Mouse (Mus musculus) erythroid progenitor cell, adult 5-6 weeks (primary cell): ENCODE data around the gene Klhl1. TPM values are rescaled to one million over a fixed set of nuclear protein-coding genes. Genes with fewer than 3 reads are reported as not detected.
"Not testable (repeated sequence)": the region's sequence is repeated elsewhere in the genome, so short reads cannot be mapped to it uniquely, and the experiment has no call there.

Experiments
- ATAC-seq: replicated peaks from 2 replicates; pipeline ENCODE4 v1.8.0; 2016; ENCODE audit warnings: moderate number of reproducible peaks, mild to moderate bottlenecking, moderate TSS enrichment, inconsistent platforms; ENCODE audit not compliant: poor library complexity, low FRiP score, severe bottlenecking
- total RNA-seq, 2 experiments: library from RNA; stranded (forward) in 1 of 2; stranded (reverse) in 1 of 2; fragments of 150-400 nt in 1 of 2; fragments of 186-747, 209-891 nt in 1 of 2; gene quantifications; 2 replicates each; pipeline versions ENCODE4 v1.2.3 to v1.2.4; 2015 to 2017; ENCODE audit warnings: low replicate concordance in 2 of 2

Gene Klhl1
- total RNA-seq (2015; ENCODE audit: low replicate concordance): not detected in 2 replicates
- not detected in 2 replicates for total RNA-seq (2017; ENCODE audit: low replicate concordance)

DNA sequence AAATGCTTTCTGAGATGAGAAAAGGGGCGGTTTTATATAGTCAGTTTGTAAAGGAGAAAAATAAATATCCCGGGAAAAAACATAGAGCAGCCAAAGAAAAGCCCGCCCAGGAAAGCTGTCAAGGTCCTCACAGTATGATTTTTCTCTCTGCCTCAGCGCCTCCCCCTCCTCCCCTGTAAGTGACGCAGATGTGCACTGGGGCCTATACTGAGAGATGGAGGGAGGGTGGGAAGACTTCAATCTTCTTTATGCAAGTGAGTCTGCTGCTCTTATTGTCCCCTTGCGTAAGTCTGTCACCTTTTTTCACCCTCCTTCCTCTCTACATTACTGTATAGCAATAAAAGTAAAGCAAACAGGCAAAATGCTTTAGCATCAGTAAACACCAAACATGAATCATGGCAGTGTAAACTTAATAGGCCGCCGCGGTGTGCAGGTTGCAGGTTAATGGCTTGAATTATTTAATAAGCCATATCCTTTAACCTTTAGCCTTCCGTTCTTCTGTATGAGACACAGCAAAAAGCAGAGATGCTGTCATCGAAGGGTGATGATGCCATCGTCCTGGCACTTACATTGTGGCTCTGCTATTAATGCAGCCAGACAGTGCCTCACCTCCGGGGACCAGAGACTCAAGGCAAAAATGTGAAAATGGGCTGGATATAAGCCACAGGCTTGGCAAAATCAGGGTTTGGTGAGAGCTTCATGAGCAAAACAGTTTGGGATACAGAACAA is at the start of gene Klhl1:
Gene Klhl1 (minus strand): TSS at position 149 of the 729 bp plus-strand sequence.
- ATAC-seq: no peak

DNA sequence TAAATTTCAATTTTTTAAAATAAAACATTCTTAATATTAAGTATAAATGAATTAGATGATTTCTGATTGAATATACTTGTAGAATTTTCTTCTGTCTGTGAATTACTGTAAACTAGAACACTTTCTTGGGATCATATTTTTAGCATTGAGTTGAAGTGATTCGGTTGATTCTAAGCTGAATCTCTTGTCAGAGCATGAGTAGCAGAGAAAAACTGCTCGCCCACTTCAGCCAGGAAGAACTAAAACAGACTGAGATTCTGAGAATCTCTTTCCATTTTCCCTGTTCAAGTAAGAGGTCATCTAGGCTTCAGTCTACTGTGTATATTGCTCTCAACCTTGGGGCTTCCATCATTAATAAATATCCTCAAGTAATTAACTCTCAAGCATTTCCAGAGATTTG is 34.8 kb upstream of the Klhl1 start:
- ATAC-seq: no peak

DNA sequence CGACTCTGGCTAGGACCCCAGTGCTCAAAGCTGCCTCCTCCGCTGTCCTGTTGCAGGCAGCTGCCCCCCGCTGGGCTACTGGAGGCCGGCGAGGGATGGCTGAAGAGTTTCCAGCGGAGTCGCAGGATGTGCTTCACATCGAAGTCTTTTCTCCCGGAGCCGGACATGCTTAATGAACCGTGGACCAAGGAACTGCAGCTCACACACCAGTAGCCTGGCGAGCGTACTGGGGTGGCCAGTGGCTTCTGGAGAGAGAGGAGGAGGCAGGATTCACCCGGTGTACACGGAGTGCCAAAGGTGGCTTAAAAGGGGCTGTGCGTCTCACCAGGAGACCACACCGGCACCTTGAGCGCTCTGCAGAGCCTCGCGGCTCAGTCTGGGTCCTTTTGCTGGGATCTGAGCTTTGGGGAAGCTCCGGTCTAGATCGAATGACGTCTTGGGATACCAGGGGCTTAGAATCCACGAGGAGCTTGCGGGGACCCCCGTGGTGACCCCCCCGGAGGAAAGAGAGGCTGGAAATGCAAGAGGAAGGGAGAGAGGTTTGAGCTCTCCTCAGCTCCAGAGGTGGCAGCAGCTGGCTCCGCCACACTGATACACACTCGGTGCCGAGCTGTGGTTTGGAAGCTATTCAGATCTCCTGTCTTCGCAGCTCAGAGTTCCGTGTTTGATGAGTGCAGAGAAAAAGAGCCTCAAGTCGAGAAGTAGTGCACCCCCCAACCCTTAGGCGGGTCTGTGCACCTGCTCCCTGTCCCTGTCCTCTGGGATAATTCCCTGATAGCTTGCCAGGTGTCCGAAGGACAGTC is 550 bp downstream of the Klhl1 start:
- ATAC-seq: no peak

DNA sequence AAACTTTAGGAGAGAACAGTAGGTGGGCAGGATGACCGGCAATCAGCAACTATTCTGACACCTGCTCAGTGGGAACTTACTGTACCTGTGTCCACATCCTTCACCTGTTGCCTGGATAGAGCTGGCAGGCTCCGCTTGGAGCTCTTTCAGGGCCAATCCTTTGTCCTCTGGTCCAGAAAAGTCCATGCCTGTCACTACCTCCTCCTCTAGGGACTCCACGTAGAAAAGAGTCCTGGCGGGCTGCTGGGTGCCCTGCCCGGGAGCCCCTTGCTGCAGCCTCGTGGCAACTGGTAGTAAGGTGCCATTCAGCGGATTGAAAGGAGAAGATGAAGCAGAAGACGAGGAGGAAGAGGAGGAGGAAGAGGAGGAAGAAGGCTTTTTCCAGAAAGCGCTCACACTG is 1.2 kb downstream of the Klhl1 start:
- no peak for ATAC-seq

DNA sequence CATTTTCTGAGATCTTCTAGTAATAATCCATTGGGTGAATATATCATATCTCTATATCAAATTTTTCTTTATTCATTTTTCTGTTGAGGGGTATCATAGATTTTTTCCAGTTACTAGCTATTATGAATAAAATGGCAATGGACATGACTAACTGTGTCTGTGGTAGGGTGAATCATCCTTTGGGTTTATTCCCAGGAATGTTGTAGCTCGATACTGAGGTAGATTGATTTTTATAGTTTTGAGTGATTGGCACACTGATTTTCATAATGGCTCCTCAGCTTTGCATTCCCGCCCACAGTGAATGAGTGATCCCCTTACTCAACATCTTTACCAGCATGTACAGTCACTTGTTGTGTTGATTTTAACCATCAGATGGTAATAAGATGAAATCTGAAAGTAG is 19.0 kb downstream of the Klhl1 start:
- no peak for ATAC-seq

DNA sequence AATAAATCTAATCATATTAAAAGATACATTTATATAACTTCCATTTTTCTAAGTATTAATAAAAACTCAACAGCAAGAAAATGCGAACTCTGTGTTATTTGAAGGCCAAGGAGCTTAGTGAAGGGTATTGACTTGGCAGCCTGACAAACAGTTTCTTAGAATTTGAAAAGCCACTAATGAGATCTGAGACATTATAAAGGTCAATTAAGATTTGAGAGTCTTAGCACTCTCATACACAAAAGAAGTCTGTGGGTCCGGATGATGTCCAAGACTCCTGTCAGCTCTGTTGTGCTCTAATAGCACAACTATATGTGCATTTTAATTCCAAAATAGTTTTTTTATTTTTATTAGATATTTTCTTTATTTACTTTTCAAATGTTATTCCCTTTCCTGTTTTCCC is 47.1 kb downstream of the Klhl1 start:
- ATAC-seq: no peak

DNA sequence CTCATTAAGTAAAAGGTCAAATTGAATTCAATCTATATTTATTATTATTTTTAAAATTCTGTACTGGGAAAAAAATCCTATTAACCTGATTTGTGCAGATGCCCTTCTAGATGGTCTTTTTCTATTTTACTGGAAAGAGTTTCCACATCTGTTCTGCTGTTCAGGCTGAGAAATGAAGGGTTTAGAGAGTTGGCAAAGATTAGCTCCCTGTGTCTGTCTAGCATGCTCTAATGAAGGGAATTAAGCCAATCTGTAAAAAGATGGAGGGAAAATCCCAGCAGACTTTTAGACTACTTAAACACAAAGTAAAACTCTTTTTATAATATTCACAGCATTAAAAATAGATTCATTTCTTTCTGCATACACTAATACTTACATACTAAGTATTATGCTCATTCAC is 47.6 kb downstream of the Klhl1 start:
- no peak for ATAC-seq

DNA sequence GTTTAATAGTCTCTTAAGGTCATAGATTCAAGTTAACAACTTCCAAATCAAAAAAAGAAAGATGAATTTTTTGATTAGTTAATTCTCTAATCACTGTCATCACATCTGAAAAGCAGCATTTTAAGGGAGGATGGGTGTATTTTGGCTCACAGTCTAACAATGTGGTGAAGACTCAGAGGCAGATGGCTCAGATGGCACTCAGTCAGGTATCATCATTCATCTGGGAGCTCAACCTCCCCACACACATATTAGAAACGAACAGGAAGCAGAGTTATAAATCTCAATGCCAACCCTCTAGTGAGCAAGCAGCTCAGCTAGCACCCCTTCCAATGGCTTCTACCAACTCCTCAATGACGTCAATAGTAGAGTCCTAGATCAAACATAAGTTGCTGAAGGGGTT is 57.1 kb downstream of the Klhl1 start:
- no peak for ATAC-seq

DNA sequence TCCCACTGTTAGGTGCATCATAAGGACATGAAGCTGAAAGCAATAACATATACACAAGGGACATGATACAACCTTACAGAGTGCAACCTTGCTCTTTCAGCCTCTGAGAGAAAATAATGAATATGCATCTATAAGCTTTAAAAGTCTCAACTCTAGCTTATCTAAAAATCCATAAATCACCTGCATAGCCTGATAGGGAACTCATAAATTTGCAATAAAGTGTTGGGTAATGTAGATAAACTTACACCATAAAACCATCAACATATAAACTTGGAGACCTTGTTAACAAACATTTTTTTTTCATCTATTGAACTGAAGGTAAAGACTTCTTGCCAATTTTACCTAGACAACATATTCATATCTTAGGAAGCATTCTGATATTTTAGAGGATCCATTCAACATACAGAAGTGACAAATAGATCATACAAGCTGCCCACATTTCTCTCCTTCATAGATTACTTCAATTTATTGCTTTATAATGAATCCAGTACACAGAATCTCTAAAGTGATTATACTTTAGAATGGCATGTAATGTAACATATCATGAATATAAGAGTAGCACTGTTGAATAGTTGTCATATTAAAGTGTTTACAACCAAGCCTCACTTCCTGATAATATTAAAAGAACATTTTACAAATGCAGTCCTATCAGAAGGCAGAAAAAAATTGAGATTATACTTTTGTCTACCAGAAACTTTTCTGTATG is 126.7 kb downstream of the Klhl1 start:
- no peak for ATAC-seq

DNA sequence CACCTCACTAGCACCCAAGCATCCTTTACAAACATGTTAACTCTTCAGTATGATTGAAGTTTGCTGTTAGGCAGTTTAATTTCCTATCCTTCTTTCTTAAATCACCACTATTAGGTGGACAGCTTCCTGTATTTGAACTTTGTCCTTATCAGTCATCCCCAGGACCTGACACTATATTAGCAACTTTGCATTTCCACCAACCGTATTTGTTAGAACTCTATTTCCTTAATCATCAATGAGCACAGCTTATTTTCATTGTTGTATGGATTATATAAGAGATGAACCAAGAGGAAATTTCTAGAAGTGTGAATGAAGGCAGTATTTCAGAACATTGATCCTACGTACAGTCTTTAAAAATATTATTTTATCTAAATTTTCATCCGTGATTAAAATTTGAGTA is 156.2 kb downstream of the Klhl1 start:
- no peak for ATAC-seq

DNA sequence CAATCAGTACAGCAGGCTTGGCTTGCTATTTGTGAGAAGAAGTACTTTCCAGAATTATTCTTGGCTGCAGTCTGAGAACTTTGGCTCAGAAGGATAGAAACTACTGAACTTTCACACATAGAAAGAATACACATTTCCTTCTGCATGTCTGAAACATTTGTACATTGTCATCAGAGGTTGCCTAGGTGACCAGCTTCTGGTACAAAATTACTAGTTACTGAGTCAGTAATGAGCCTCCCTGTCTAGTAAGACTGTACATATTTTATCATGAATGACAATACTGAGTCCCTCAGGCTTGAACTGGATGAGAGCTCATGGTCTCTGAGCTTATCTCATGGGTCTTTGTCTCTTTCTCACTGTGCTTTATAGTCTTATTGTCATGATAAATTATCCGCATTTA is 170.7 kb downstream of the Klhl1 start:
- no peak for ATAC-seq

DNA sequence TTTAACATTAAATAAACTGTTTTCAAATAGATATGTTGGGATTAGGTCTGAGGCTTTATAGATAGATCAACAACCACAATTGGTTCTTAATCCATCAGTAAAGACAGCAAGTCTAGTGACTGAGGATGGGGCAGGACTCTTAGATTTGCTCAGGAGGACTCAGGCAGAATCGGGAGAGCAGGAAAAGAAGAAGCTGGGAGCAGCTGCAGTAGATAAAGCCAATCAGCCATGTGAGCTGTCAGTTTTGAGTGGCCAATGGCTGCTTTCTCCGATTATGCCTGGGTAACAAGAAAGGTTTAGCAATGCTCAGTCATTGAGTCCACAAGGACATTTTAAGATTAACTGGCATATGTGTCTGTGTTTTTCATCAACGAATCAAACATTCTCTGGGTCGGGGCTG is 187.8 kb downstream of the Klhl1 start:
- no peak for ATAC-seq

DNA sequence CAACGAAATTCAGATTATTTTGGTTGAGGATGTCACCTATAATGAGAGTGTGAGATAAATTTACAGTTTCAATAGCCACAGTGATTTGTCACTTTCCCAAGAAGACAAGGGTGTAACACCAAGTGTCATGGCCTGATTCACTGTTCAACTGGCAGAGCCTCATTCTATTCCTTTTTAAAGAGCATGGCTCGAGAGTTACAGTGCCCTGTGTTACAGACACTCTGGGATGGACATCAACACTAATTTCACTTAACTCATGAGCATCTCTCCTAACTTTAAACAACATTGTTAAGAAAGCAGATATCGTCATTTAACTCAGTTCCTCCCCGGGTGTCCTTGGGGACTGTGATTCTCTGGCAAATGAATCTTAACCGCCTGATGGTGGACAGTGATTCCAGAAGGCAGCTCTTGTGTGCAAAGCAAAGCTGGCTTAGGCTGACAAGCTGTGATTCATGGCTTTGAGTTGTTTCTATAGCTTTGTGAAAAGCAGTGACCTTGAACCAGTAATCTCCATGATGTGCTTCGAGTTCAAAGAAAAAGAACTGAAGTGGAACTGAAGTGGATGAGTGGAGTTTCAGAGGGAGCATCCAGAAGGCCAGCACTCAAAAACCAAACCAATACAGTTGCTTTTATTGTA is 301.0 kb downstream of the Klhl1 start:
- ATAC-seq: no peak

DNA sequence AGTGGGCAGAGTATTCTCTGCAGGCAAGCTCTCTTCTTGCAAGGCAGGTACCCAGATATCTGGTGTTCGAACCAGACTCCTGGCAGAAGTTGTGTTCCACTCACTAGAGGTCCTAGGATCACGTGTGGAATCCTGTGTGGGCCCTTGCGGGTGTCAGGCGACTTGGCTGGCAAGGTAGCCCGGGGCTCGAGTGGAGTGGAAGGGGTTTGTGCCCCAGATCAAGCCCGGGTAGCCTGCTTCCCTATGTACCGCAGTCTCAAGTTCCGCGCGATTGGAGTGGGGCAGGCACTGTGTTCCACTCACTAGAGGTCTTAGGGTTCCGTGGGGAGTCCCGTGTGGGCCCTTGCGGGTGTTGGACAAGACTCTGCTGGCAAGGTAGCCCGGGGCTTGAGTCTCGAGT is 324.1 kb downstream of the Klhl1 start:
- ATAC-seq: not testable (repeated sequence)

DNA sequence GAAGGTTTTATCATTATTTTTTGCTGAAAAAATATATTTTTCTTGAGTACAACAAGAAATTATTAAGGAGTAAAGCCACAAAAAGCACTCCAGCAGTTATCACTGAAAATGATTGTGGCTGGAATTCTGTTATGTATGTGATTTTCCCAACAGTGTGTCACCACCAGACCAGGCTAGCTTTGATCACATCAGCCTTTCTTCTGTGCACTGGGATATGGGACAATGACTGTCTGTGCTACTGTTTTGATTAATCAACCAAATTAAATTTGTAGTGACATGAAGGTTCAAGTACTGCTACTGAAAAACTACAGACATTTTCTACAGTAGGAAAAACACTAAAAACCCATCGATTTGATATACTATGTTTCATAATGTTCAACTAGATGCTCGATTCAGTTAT is 344.4 kb downstream of the Klhl1 start:
- ATAC-seq: no peak

DNA sequence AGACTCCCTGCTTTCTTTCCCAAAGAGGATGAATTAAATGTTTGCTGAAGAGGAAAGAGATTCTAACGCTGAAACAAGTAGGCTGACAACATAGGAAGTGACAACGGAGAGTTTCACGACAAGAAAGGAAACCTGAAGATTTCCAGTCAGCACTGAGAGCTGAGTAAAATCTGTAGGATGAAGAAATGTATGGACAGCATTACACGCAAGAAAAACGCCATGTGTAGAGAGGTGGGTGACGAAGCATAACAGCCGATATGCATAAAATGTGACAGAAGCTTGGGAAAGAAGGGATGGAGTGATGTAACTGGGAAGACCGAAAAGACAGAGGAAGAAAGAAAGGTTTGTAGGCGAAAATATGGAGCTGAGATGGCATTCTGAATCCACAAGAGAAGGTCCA is 375.8 kb downstream of the Klhl1 start:
- ATAC-seq: no peak

DNA sequence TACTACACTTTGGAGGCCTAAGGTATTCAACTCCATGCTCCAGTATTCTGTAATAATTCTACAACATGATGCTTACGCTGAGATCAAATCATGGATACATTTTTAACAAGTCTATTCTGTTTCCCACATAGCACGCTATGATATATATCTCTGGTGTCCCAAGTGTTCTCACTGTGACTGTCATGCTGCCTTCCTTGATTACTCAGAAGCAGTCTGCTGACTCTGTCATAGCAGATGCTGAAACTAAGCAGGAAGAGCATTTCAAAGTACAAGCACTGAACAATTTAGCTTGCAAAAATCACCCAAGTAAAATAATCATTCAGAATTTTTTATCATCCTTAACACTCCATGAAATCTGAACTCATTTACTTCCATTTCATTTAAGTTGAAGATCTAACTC is 378.7 kb downstream of the Klhl1 start:
- no peak for ATAC-seq

DNA sequence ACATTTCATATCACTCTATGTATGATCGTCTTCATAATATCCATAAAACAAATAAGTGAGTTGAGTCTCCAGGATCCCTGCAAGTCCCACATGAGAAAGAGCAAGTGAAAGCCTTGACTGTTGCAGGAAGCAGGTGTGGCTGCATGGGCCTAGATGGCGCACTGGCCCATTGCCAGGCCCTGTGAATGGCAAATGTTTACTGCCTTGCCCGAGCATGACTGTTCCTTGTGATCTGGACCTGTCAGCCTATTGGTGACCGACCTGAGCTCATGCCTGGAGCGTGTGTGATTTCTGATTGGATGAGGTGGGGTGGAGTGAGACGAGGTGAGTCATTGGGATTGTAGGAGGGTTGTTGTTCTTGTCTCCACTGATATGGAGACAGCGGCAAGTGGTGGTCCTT is 411.5 kb downstream of the Klhl1 start:
- ATAC-seq: no peak

DNA sequence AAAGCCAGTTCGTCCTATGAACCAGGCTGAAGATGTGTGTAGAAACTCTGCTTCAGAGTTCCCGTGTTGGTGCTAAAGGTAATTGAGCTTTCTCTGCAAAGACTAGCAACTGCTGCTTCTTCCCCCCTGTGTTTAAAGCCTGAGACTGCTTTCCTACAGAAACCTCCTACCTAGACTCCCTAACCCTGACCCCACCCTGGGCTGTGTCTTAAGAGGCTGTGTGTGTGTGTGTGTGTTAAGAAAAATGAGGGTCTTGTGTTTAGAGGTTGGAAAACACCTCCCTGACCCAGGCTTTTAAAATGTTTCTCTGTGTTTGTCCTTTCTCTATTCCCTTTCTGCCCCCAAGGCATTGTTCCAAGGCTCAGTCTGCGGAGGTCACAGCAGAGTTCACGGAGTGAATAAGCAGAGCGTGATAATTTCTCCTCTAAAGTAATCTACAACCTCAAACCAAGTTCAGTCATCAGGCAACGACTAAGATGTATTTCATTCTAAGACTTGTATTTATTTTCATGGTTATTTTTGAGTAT is 437.2 kb downstream of the Klhl1 start:
- ATAC-seq: no peak

DNA sequence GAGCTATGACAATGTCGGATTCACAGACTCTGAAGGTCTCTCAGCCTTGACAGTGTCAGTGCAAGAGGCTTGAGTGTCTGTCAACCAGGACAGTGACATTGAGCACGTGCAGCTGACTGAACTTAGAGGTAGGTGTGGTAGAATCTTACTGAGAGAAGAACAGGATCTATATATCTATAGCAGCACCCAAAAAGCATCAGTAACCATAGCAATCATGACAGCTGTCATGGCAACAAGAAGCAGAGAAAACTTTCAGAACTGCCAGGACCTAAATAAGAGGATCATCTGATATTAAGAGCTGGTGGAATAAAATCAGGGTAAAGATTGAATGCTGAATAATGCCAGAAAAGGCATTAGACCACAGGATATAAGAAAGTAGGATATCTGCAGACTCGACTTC is 453.0 kb downstream of the Klhl1 start:
- no peak for ATAC-seq
